Mouse (Mus musculus) thymus, postnatal 4 days (tissue): ENCODE data around the gene 4930404H24Rik.

Source experiments
- DNase-seq: peaks from one replicate; pipeline ENCODE4 v3.0.0; 2021

Gene 4930404H24Rik

GRCm38 (mm10) chr2:153492573-153493392 is at the start of gene 4930404H24Rik:
TSS of gene 4930404H24Rik (plus strand) at chr2:153492790.
- DNase-seq: peak; percentile 92

GRCm38 (mm10) chr2:153443434-153444240 is 49.0 kb upstream of the 4930404H24Rik start:
- DNase-seq: peak; percentile 62

- DNase-seq: peak; percentile 79
Observed at GRCm38 (mm10) chr2:153444254-153445136, 48.1 kb upstream of the 4930404H24Rik start.

- peak; percentile 57 for DNase-seq
Observed at GRCm38 (mm10) chr2:153445137-153446016, 47.2 kb upstream of the 4930404H24Rik start.

GRCm38 (mm10) chr2:153446017-153446408 is 46.6 kb upstream of the 4930404H24Rik start:
- peak; percentile 55 for DNase-seq

GRCm38 (mm10) chr2:153446476-153446875 is 46.1 kb upstream of the 4930404H24Rik start:
- no peak for DNase-seq

- no peak for DNase-seq
Observed at GRCm38 (mm10) chr2:153447719-153448118, 44.9 kb upstream of the 4930404H24Rik start.

GRCm38 (mm10) chr2:153448519-153448918 is 44.1 kb upstream of the 4930404H24Rik start:
- no peak for DNase-seq

GRCm38 (mm10) chr2:153453961-153454759 is 38.4 kb upstream of the 4930404H24Rik start:
- DNase-seq: no peak

- DNase-seq: no peak
Observed at GRCm38 (mm10) chr2:153454841-153455506, 37.6 kb upstream of the 4930404H24Rik start.

GRCm38 (mm10) chr2:153457467-153457866 is 35.1 kb upstream of the 4930404H24Rik start:
- no peak for DNase-seq

GRCm38 (mm10) chr2:153458022-153458441 is 34.6 kb upstream of the 4930404H24Rik start:
- DNase-seq: no peak

- DNase-seq: no peak
Observed at GRCm38 (mm10) chr2:153463257-153463656, 29.3 kb upstream of the 4930404H24Rik start.

GRCm38 (mm10) chr2:153467372-153467771 is 25.2 kb upstream of the 4930404H24Rik start:
- DNase-seq: no peak

GRCm38 (mm10) chr2:153469317-153469716 is 23.3 kb upstream of the 4930404H24Rik start:
- no peak for DNase-seq

- DNase-seq: no peak
Observed at GRCm38 (mm10) chr2:153469764-153470163, 22.8 kb upstream of the 4930404H24Rik start.

GRCm38 (mm10) chr2:153470983-153471382 is 21.6 kb upstream of the 4930404H24Rik start:
- DNase-seq: no peak

GRCm38 (mm10) chr2:153475114-153476112 is 17.2 kb upstream of the 4930404H24Rik start:
- no peak for DNase-seq

GRCm38 (mm10) chr2:153478583-153478982 is 14.0 kb upstream of the 4930404H24Rik start:
- DNase-seq: peak; percentile 80
